Mouse (Mus musculus): ENCODE measurements around the gene Nop14.

Gene Nop14

DNA sequence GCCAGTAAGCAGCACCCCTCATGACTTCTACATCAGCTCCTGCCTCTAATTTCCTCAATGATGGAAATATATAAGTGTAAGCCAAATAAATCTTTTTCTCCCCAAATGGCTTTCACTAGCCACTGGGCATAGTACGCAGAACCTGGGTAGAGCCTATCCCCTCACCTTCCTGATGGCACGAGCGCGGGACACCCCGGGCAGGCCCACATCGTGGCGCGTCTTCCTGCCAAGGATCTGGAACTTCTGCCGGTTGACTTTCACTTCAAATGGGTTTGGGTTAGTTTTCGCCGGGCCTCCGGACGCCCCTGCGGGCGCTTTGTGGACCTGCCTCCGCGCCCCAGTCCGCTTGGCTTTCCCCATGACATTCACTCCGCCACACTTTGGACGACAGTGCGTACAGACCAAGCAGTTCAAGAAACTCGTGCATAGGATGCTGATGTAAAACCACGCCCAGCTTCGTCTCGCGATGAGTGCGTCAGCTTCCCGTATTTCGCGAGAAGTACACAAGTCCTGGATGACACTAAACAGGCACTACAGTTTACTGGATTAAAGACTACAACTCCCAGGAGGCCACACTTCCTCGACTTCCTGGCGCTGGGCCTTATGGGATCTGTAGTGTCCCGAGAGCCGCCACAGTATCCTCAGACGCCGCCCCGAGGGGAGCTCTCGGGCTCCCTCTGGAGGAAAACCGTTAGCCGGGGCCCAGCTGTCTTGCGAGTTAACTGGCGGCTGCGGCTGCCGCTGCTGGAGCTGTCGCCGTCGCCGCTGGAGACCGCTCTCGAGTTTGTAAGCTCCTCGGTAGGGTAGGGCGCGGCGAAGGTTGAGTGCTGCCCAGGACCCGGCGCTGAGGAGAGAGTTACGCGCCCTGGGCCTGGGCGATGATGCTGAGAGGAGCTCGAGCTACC, at the start of gene Nop14, which contains the start of gene Grk4:
Gene Nop14, minus strand, starts transcription at position 463 of the 905 bp plus-strand sequence.
Gene Grk4, plus strand, starts transcription at position 694 of the 905 bp plus-strand sequence.
- peak; percentile 97 to 98 for DNase-seq (ENCODE audit: low spot score in 2 of 2)

DNA sequence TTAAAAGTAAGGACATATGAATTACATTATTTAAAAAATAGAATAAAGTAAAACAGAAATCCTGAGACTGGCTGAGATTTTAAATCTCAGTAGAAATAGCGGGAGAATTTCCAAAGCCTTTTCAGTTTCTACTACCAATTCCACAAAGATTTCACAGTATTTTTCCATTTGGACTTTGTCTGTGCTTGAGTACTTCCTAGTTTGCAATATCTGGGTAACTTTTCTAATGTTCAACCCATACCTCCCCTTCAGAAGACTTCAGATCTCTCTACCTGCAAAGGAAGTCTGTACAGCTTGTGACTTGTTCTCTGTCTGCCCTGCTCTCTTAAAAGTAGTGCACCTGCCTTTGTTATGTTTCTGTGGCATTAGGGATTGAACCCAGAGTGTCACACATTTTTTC, 48.5 kb upstream of the Nop14 start:
- DNase-seq (ENCODE audit: low spot score in 2 of 2): no peak

GRCm38 (mm10) chr5:34695521-34695920, 35.6 kb upstream of the Nop14 start:
- no peak for DNase-seq (ENCODE audit: low spot score in 2 of 2)

GRCm38 (mm10) chr5:34692782-34693181, 32.8 kb upstream of the Nop14 start:
- no peak for DNase-seq (ENCODE audit: low spot score in 2 of 2)

GRCm38 (mm10) chr5:34689868-34690267, 29.9 kb upstream of the Nop14 start:
- no peak for DNase-seq (ENCODE audit: low spot score in 2 of 2)

GRCm38 (mm10) chr5:34670280-34670679, 10.3 kb upstream of the Nop14 start:
- no peak for DNase-seq (ENCODE audit: low spot score in 2 of 2)

- no peak for DNase-seq (ENCODE audit: low spot score in 2 of 2)
Observed at GRCm38 (mm10) chr5:34669493-34669892, 9.5 kb upstream of the Nop14 start.

GRCm38 (mm10) chr5:34663231-34663630, 3.3 kb upstream of the Nop14 start:
- no peak for DNase-seq (ENCODE audit: low spot score in 2 of 2)

- no peak for DNase-seq (ENCODE audit: low spot score in 2 of 2)
Observed at GRCm38 (mm10) chr5:34661909-34662308, 2.0 kb upstream of the Nop14 start.

GRCm38 (mm10) chr5:34660591-34661130, 713 bp upstream of the Nop14 start:
- DNase-seq (ENCODE audit: low spot score in 2 of 2): no peak

DNA sequence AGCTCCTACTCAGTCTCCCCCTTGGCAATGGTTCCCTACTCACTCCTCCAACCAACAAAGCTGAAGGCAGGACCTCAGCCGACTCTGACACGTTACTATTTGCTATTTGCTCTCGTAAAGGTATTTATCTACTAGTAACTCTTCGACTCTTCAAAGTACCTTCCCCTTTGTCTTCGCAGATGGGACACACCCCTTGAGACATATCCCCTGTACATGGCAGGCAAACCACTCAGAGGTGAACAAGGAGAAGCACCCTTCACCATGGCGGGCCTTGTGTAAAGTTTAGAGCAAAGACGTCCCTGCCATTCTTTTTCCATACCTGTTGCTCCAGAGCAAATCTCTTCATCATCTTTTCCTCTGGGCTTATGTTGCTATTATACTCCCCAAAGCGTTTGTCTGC, 2.4 kb downstream of the Nop14 start:
- DNase-seq (ENCODE audit: low spot score in 2 of 2): no peak

GRCm38 (mm10) chr5:34654881-34655280, 5.1 kb downstream of the Nop14 start:
- DNase-seq (ENCODE audit: low spot score in 2 of 2): no peak

- DNase-seq (ENCODE audit: low spot score in 2 of 2): no peak
Observed at GRCm38 (mm10) chr5:34652961-34653360, 7.0 kb downstream of the Nop14 start.

DNA sequence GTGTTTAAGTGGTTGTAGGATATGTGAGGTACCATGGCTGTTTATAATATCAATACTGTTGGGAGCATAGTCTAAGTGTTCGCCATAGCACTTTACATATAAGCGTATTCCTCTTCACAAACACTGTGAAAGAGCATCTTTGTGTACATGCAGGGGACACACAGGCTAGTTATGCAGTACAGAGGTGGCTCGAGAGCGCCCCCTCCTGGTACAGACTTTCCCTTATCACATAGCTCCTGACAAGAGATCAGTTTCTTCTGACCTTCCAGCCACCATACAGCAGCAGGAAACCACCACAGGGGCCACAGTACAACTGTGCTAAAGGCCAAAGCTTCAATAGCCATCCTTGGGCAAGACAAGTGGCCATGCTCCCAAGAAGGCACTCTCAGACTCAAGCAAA, 12.4 kb downstream of the Nop14 start:
- DNase-seq (ENCODE audit: low spot score in 2 of 2): peak; percentile 47 to 77

DNA sequence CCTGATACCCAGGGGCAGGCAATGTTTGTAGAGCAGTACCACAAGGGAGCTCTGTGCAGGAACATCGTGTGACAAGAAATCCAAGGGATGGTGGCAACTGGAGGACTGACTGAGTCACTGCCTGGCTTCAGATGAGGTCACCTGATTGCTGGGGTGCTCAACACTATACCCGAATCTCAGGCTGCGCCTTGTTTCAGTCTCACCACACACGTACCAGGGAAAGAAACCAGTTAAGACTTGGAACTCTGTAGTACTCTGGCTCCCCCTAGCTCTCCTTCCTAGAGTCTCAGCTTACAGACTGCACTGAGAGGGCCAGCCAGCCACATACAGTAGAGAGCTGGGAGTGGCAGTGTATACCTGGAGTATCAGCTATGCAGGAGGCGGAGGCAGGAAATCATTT, 17.0 kb downstream of the Nop14 start:
- peak in 1 of 2 experiments; percentile 39 for DNase-seq (ENCODE audit: low spot score in 2 of 2)

DNA sequence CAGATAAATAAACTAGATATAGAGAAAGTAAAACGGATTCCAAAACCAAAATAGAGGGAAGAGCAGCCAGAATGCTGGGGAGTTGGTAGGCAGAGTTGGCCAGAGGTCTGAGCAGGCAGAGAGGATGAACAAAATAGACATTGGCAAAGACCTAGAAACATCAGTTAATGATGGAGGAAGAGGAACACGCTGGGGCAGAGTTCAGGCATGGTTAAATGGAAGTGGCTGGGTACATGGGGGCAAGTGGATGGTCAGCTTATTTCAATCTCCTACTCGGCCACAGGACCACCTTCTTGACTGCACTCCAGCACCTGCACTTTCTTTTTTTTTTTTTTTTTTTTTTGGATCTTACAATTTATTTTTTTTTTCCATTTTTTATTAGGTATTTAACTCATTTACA, 18.0 kb downstream of the Nop14 start:
- no peak for DNase-seq (ENCODE audit: low spot score in 2 of 2)

- DNase-seq (ENCODE audit: low spot score in 2 of 2): no peak
Observed at GRCm38 (mm10) chr5:34637591-34638156, 22.3 kb downstream of the Nop14 start.

DNA sequence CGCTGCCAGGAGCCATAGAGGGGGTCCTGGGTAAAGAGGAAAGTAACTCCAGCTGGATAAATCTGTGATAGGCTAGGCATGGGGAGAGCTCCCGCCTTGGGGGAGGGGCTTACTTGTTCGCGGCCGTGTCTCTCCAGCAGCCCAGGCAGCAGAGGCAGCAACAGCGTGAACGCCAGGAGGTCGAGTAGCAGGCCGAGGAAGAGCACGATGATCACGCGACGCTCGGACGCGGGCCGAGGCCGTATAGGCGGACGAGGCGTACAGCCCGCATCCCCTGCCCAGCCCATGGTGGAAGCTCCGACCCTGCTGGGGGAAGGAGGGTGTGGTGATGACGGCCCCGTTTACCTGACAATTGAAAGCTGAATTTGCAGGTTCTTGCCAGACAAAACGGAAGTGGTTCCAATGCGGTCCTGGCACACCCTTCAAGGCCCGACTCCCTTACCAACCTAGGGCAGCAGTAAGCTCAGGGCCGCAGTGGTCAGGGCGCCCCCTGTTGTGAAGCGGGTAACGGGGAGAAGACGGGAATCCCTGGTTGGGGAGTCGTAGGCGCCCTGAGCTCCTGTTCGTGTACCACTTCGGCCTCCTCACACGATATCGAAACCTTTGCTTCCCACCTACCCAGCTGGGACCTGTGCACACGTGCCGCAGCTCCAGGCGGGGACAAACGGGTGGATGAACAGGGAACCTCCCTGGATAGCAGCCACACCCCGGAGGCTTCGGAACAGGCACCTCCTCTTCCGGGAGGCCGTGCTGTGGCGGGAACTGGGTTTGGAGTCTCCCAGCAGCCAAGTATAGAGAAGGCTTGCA, 23.3 kb downstream of the Nop14 start, which contains the start of gene Mfsd10:
Gene Mfsd10, minus strand, starts transcription at position 732 of the 807 bp plus-strand sequence.
- DNase-seq (ENCODE audit: low spot score in 2 of 2): peak; percentile 47 to 61

DNA sequence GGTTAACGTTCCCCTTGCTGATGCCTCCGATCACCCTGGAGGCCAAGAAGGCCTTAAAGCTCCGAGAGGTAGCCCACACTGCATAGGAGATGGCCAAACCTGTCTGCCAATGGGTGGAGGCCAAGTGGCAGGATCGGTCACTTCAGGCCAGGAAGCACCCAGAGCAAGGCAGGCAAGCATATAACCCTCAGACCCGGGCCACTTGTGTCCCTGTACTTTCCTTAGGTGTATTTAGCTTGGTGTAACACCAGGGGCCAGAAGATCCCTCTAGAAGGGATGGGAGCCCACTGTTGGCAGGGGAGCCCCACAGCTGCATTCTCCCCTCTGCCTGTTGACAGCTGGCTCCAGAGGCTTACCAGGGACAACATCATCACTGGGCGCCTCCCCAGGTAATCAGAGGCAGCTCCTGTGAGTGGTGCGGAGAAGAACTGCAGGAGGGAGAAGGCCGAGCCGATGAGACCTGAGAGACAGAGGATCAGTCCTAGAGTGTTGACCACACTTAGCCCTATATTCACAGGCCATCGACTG, 24.2 kb downstream of the Nop14 start:
- no peak for DNase-seq (ENCODE audit: low spot score in 2 of 2)

DNA sequence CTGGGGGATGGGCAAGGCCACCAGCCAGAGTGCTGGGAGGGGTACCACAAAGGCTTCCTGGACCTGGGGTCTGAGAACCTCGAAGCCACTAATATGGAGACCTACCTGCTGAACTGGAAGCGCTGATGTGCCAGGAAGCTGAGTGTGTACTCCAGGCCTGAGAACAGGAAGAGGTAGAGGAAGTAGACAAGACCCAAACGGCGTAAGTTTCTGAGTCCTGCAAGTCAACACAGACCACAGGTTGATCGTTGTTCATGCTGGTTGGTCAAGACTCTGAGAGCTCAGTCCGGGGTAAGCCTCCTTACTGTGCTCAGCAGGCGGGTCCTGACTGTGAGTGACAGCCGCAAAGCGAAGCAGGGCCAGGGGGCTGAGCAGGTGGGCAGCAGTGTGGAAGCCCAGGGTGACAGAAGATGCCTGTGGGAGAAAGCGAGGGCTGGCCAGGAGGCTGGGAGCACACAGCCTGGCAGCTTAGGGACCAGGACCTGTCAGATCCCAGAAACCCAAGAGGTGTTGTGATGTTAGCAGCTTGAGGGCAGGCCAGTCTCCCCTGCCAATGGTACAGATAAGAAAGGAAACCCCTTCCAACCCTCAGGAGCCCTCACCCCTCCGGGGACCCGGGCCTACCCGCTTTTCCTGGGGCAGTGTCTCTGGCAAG, 25.1 kb downstream of the Nop14 start:
- peak in 1 of 2 experiments; percentile 12 for DNase-seq (ENCODE audit: low spot score in 2 of 2)

GRCm38 (mm10) chr5:34633641-34634040, 26.3 kb downstream of the Nop14 start:
- DNase-seq (ENCODE audit: low spot score in 2 of 2): no peak

All from spleen, postnatal 14 days (tissue).